Mouse (Mus musculus): ENCODE data around the gene Fam187b. TPM values are rescaled to one million over a fixed set of nuclear protein-coding genes. Genes with fewer than 3 reads are reported as not detected.

The Fam187b gene
- total and polyA plus RNA-seq, 2 experiments: 2.4 to 3.9 TPM

GRCm38 (mm10) chr7:30953459-30953858, 20.1 kb upstream of the Fam187b start:
- H3K79me2 ChIP-seq (ENCODE audit: control insufficient read depth, insufficient read depth, low read length): peaks cover 7% of the 10 kb centered on the region; the same call in 1 of the 2 replicates
- TF ChIP-seq CTCF (IDR thresholded peaks at IDR 0.05; ENCODE audit: low read depth, low read length): no peak
- TF ChIP-seq POLR2A (IDR thresholded peaks at IDR 0.05; ENCODE audit: extremely low read depth, insufficient read depth, low read length): no peak
- no peak for DNase-seq (ENCODE audit: extremely low read depth, low read depth, low spot score)
- WGBS: 72% methylated on average over 6 of the region's 6 CpGs
- H3K36me3 ChIP-seq (ENCODE audit: control insufficient read depth, insufficient read depth, low read length): peaks cover 26% of the 10 kb centered on the region
- no peak overlapping the region for H3K4me3 ChIP-seq (ENCODE audit: insufficient read depth, low read depth, low read length)
- peak overlapping the region; percentile 76 for H3K27ac ChIP-seq (replicated peaks; ENCODE audit: insufficient read depth, low read depth, low read length)
- peaks cover 32% of the 10 kb centered on the region for H3K4me1 ChIP-seq (ENCODE audit: control insufficient read depth, insufficient read depth, low read length)
- peak overlapping the region; percentile 55 for H3K9ac ChIP-seq (ENCODE audit: low read depth, low read length)
- no peaks in the 10 kb centered on the region for H3K27me3 ChIP-seq (ENCODE audit: control insufficient read depth, insufficient read depth, low read length)

GRCm38 (mm10) chr7:30954036-30954435, 19.6 kb upstream of the Fam187b start:
- H3K36me3 ChIP-seq (ENCODE audit: control insufficient read depth, insufficient read depth, low read length): peaks cover 23% of the 10 kb centered on the region
- peak; percentile 98 for DNase-seq (ENCODE audit: extremely low read depth, low read depth, low spot score)
- H3K27ac ChIP-seq (replicated peaks; ENCODE audit: insufficient read depth, low read depth, low read length): peak overlapping the region; percentile 87
- H3K9ac ChIP-seq (ENCODE audit: low read depth, low read length): peak overlapping the region; percentile 55; the same call in 1 of the 2 replicates
- TF ChIP-seq POLR2A (IDR thresholded peaks at IDR 0.05; ENCODE audit: extremely low read depth, insufficient read depth, low read length) (no peak), CTCF (IDR thresholded peaks at IDR 0.05; ENCODE audit: low read depth, low read length) (no peak)
- 22% methylated on average over 3 of the region's 3 CpGs for WGBS
- peaks cover 7% of the 10 kb centered on the region; the same call in 1 of the 2 replicates for H3K79me2 ChIP-seq (ENCODE audit: control insufficient read depth, insufficient read depth, low read length)
- H3K4me1 ChIP-seq (ENCODE audit: control insufficient read depth, insufficient read depth, low read length): peaks cover 38% of the 10 kb centered on the region
- H3K27me3 ChIP-seq (ENCODE audit: control insufficient read depth, insufficient read depth, low read length): no peaks in the 10 kb centered on the region
- no peak overlapping the region for H3K4me3 ChIP-seq (ENCODE audit: insufficient read depth, low read depth, low read length)

GRCm38 (mm10) chr7:30954971-30955520, 18.5 kb upstream of the Fam187b start:
- no peaks in the 10 kb centered on the region for H3K27me3 ChIP-seq (ENCODE audit: control insufficient read depth, insufficient read depth, low read length)
- H3K79me2 ChIP-seq (ENCODE audit: control insufficient read depth, insufficient read depth, low read length): peaks cover 7% of the 10 kb centered on the region; the same call in 1 of the 2 replicates
- peak overlapping the region; percentile 99 for H3K9ac ChIP-seq (ENCODE audit: low read depth, low read length)
- peaks cover 17% of the 10 kb centered on the region; the same call in 1 of the 2 replicates for H3K36me3 ChIP-seq (ENCODE audit: control insufficient read depth, insufficient read depth, low read length)
- 74% methylated on average over 12 of the region's 12 CpGs for WGBS
- TF ChIP-seq POLR2A (IDR thresholded peaks at IDR 0.05; ENCODE audit: extremely low read depth, insufficient read depth, low read length) (no peak), CTCF (IDR thresholded peaks at IDR 0.05; ENCODE audit: low read depth, low read length) (no peak)
- no peak for DNase-seq (ENCODE audit: extremely low read depth, low read depth, low spot score)
- H3K27ac ChIP-seq (replicated peaks; ENCODE audit: insufficient read depth, low read depth, low read length): peak overlapping the region; percentile 87
- peak overlapping the region; percentile 98 for H3K4me3 ChIP-seq (ENCODE audit: insufficient read depth, low read depth, low read length)
- H3K4me1 ChIP-seq (ENCODE audit: control insufficient read depth, insufficient read depth, low read length): peaks cover 42% of the 10 kb centered on the region

GRCm38 (mm10) chr7:30955584-30956356, 17.8 kb upstream of the Fam187b start:
- Histone ChIP-seq H3K9ac (ENCODE audit: low read depth, low read length) (peak overlapping the region; percentile 99), H3K27me3 (ENCODE audit: control insufficient read depth, insufficient read depth, low read length) (no peaks in the 10 kb centered on the region), H3K79me2 (ENCODE audit: control insufficient read depth, insufficient read depth, low read length) (peaks cover 7% of the 10 kb centered on the region; the same call in 1 of the 2 replicates), H3K4me1 (ENCODE audit: control insufficient read depth, insufficient read depth, low read length) (peaks cover 40% of the 10 kb centered on the region), H3K4me3 (ENCODE audit: insufficient read depth, low read depth, low read length) (peak overlapping the region; percentile 98), H3K36me3 (ENCODE audit: control insufficient read depth, insufficient read depth, low read length) (peaks cover 20% of the 10 kb centered on the region; the same call in 1 of the 2 replicates), H3K27ac (replicated peaks; ENCODE audit: insufficient read depth, low read depth, low read length) (peak overlapping the region; percentile 87)
- TF ChIP-seq POLR2A (IDR thresholded peaks at IDR 0.05; ENCODE audit: extremely low read depth, insufficient read depth, low read length) (peak; percentile 64), CTCF (IDR thresholded peaks at IDR 0.05; ENCODE audit: low read depth, low read length) (peak; percentile 82)
- under 1% methylated on average over 62 of the region's 64 CpGs for WGBS
- DNase-seq (ENCODE audit: extremely low read depth, low read depth, low spot score): peak; percentile 75

GRCm38 (mm10) chr7:30956357-30956751, 17.2 kb upstream of the Fam187b start:
- no peak for DNase-seq (ENCODE audit: extremely low read depth, low read depth, low spot score)
- TF ChIP-seq POLR2A (IDR thresholded peaks at IDR 0.05; ENCODE audit: extremely low read depth, insufficient read depth, low read length) (0 out of 2 replicates have a peak, but pooled peaks have one; percentile 9), CTCF (IDR thresholded peaks at IDR 0.05; ENCODE audit: low read depth, low read length) (no peak)
- WGBS: under 1% methylated on average over 34 of the region's 49 CpGs
- peaks cover 40% of the 10 kb centered on the region for H3K4me1 ChIP-seq (ENCODE audit: control insufficient read depth, insufficient read depth, low read length)
- peak overlapping the region; percentile 98 for H3K4me3 ChIP-seq (ENCODE audit: insufficient read depth, low read depth, low read length)
- H3K27ac ChIP-seq (replicated peaks; ENCODE audit: insufficient read depth, low read depth, low read length): peak overlapping the region; percentile 87
- H3K27me3 ChIP-seq (ENCODE audit: control insufficient read depth, insufficient read depth, low read length): no peaks in the 10 kb centered on the region
- H3K79me2 ChIP-seq (ENCODE audit: control insufficient read depth, insufficient read depth, low read length): peaks cover 7% of the 10 kb centered on the region; the same call in 1 of the 2 replicates
- peaks cover 23% of the 10 kb centered on the region for H3K36me3 ChIP-seq (ENCODE audit: control insufficient read depth, insufficient read depth, low read length)
- peak overlapping the region; percentile 99 for H3K9ac ChIP-seq (ENCODE audit: low read depth, low read length)
